22 mouse cellular contexts compared by ENCODE assay signal in genomic region chr11:55216061-55216460, GRCm38 (mm10). TPM values are rescaled to one million over a fixed set of nuclear protein-coding genes. Genes with fewer than 3 reads are reported as not detected.
DNase-seq lines count a peak whose midpoint lies in the region; ATAC-seq and TF ChIP-seq lines count a peak whose summit lies in the region.
"Had no signal": no experiment of that assay in that cellular context is flagged by ENCODE, and none has a peak within 500 bp of the region (broad histone marks: within the 10 kb centered on the region; RNA-seq: fewer than 3 reads in every experiment).

No protein-coding gene starts in this region.

- peaks cover 16% of the 10 kb centered on the region; the same call in 1 of the 2 replicates for H3K79me2 ChIP-seq in liver, adult 2 months (ENCODE audit: control insufficient read depth, insufficient read depth, low read length)

- H3K4me2 ChIP-seq in kidney, embryonic 14.5 days (replicated peaks; ENCODE audit: low read depth, low read length) = no peak overlapping the region
- no peak overlapping the region for H3K4me2 ChIP-seq in liver, postnatal 0 days (ENCODE audit: low read depth, low read length)
- H3K4me2 ChIP-seq in liver, embryonic 12.5 days = no peak overlapping the region
- H3K4me2 ChIP-seq: embryonic facial prominence, embryonic 12.5 days; forebrain, embryonic 15.5 days; heart, embryonic 11.5 days; heart, embryonic 15.5 days had no signal

- H3K9me3 ChIP-seq in kidney, embryonic 14.5 days (ENCODE audit: control insufficient read depth, low read length) = peaks cover 3% of the 10 kb centered on the region; the same call in 1 of the 2 replicates
- no peaks in the 10 kb centered on the region for H3K9me3 ChIP-seq in liver, postnatal 0 days (ENCODE audit: low read length)
- no peaks in the 10 kb centered on the region for H3K9me3 ChIP-seq in liver, embryonic 12.5 days (replicated peaks)
- H3K9me3 ChIP-seq: embryonic facial prominence, embryonic 12.5 days; forebrain, embryonic 15.5 days; heart, embryonic 15.5 days had no signal

- WGBS in kidney, embryonic 14.5 days = 24% methylated on average over 3 of the region's 4 CpGs
- WGBS in liver, adult 2 months = 32% methylated on average over 4 of the region's 4 CpGs
- WGBS in liver, postnatal 0 days (ENCODE audit: insufficient replicate concordance) = 64% methylated on average over 3 of the region's 4 CpGs
- WGBS in liver, embryonic 12.5 days (ENCODE audit: insufficient replicate concordance) = 78% methylated on average over 3 of the region's 4 CpGs

- H3K36me3 ChIP-seq in kidney, embryonic 14.5 days (ENCODE audit: control insufficient read depth, insufficient read depth, low read length) = peaks cover 9% of the 10 kb centered on the region; the same call in 1 of the 2 replicates
- H3K36me3 ChIP-seq in liver, adult 2 months (ENCODE audit: control insufficient read depth, insufficient read depth, low read length) = no peaks in the 10 kb centered on the region; the same call in 1 of the 2 replicates
- H3K36me3 ChIP-seq in liver, postnatal 0 days (replicated peaks; ENCODE audit: insufficient read depth, low read length) = peaks cover 14% of the 10 kb centered on the region
- H3K36me3 ChIP-seq in liver, embryonic 12.5 days = peaks cover 46% of the 10 kb centered on the region

- H3K4me3 ChIP-seq in kidney, embryonic 14.5 days (ENCODE audit: low read length) = no peak overlapping the region
- H3K4me3 ChIP-seq in liver, adult 2 months (ENCODE audit: insufficient read depth, low read depth, low read length) = no peak overlapping the region
- no peak overlapping the region for H3K4me3 ChIP-seq in liver, postnatal 0 days (ENCODE audit: low read depth, low read length)
- no peak overlapping the region for H3K4me3 ChIP-seq in liver, embryonic 12.5 days
- H3K4me3 ChIP-seq: embryonic facial prominence, embryonic 12.5 days; forebrain, embryonic 15.5 days; heart, adult 2 months; heart, embryonic 15.5 days had no signal

- no peak overlapping the region for H3K9ac ChIP-seq in kidney, embryonic 14.5 days (ENCODE audit: low read depth, low read length)
- H3K9ac ChIP-seq in liver, adult 2 months (ENCODE audit: low read depth, low read length) = no peak overlapping the region
- H3K9ac ChIP-seq in liver, postnatal 0 days (replicated peaks) = no peak overlapping the region
- H3K9ac ChIP-seq in liver, embryonic 12.5 days = no peak overlapping the region
- H3K9ac ChIP-seq: embryonic facial prominence, embryonic 12.5 days; forebrain, embryonic 15.5 days; heart, embryonic 15.5 days had no signal

- no peak for TF ChIP-seq POLR2A in liver, adult 2 months (IDR thresholded peaks at IDR 0.05; ENCODE audit: extremely low read depth, insufficient read depth, low read length)

- no peak overlapping the region for H3K27ac ChIP-seq in kidney, embryonic 14.5 days (ENCODE audit: low read depth, low read length)
- no peak overlapping the region for H3K27ac ChIP-seq in liver, adult 2 months (replicated peaks; ENCODE audit: insufficient read depth, low read depth, low read length)
- H3K27ac ChIP-seq in liver, postnatal 0 days (ENCODE audit: low read depth) = no peak overlapping the region
- H3K27ac ChIP-seq in liver, embryonic 12.5 days = no peak overlapping the region
- H3K27ac ChIP-seq: embryonic facial prominence, embryonic 12.5 days; forebrain, embryonic 15.5 days; heart, adult 2 months; heart, embryonic 15.5 days had no signal

- TF ChIP-seq CTCF in liver, adult 2 months (IDR thresholded peaks at IDR 0.05; ENCODE audit: low read depth, low read length) = no peak
- TF ChIP-seq CTCF in liver, postnatal 0 days (IDR thresholded peaks at IDR 0.05; ENCODE audit: low read depth) = no peak

- no peaks in the 10 kb centered on the region for H3K4me1 ChIP-seq in kidney, embryonic 14.5 days (ENCODE audit: control insufficient read depth, insufficient read depth, low read length)
- peaks cover 29% of the 10 kb centered on the region for H3K4me1 ChIP-seq in liver, adult 2 months (ENCODE audit: control insufficient read depth, insufficient read depth, low read length)
- peaks cover 29% of the 10 kb centered on the region for H3K4me1 ChIP-seq in liver, postnatal 0 days (ENCODE audit: insufficient read depth)
- peaks cover 56% of the 10 kb centered on the region for H3K4me1 ChIP-seq in liver, embryonic 12.5 days
- H3K4me1 ChIP-seq: embryonic facial prominence, embryonic 12.5 days; forebrain, embryonic 15.5 days had no signal

- no peaks in the 10 kb centered on the region for H3K27me3 ChIP-seq in kidney, embryonic 14.5 days (ENCODE audit: control insufficient read depth, insufficient read depth, low read length)
- no peaks in the 10 kb centered on the region for H3K27me3 ChIP-seq in liver, adult 2 months (ENCODE audit: control insufficient read depth, insufficient read depth, low read length)
- no peaks in the 10 kb centered on the region for H3K27me3 ChIP-seq in liver, postnatal 0 days (ENCODE audit: insufficient read depth, low read length)
- no peaks in the 10 kb centered on the region for H3K27me3 ChIP-seq in liver, embryonic 12.5 days (replicated peaks)
- H3K27me3 ChIP-seq: embryonic facial prominence, embryonic 12.5 days; forebrain, embryonic 15.5 days; heart, embryonic 15.5 days had no signal

- no peak for ATAC-seq in kidney, embryonic 14.5 days (ENCODE audit: low FRiP score, low TSS enrichment)
- ATAC-seq in liver, postnatal 0 days = no peak
- ATAC-seq in liver, embryonic 12.5 days = no peak
- ATAC-seq: forebrain, embryonic 15.5 days had no signal

- DNase-seq in kidney, adult 18-20 months = peak; percentile 75
- peak; percentile 81 for DNase-seq in liver, adult 2 months (ENCODE audit: extremely low read depth, low read depth, low spot score)
- no peak for DNase-seq in liver, postnatal 0 days
- peak; percentile 52 for DNase-seq in kidney, postnatal 10 days
- peak; percentile 15 to 50 for DNase-seq in kidney, postnatal 4 days
- no peak for DNase-seq in gastrocnemius, postnatal 10 days
- DNase-seq: adrenal gland, postnatal 10 days; cerebellum, adult 11 months; cerebellum, adult 8-10 months; cerebellum, postnatal 14 days; heart, adult 2 months; heart, postnatal 14 days had no signal

- no peak for TF ChIP-seq EP300 in liver, postnatal 0 days (IDR thresholded peaks at IDR 0.05; ENCODE audit: low read depth)

RNA-seq across cellular contexts. Expression of gene Slc36a1, which starts 11.9 kb away (rescaled TPM):
- 2.1 and 2.2 TPM in 2 replicates for polyA plus RNA-seq in kidney, embryonic 14.5 days (2014; fragmentation: Nextera tagmentation; extraction: Ambion mirVana)
- total RNA-seq in liver, adult 2 months (2014; rRNA removed) = 7.0 and 12.9 TPM in 2 replicates
- polyA plus RNA-seq in liver, adult 2 months (2012; rRNA removed) = 24.0 and 26.2 TPM in 2 replicates
- 1.0 and 1.7 TPM in 2 replicates for polyA plus RNA-seq in liver, postnatal 0 days (2015; fragmentation: Nextera tagmentation; extraction: Ambion mirVana)
- 1.5 and 1.6 TPM in 2 replicates for polyA plus RNA-seq in liver, embryonic 12.5 days (2016; fragmentation: Nextera tagmentation; extraction: Ambion mirVana)
- total RNA-seq in gastrocnemius, postnatal 10 days (2021) = 1 to 10 TPM; 7.3 to 7.4 TPM

RNA-seq across cellular contexts. Expression of gene Slc36a2, which starts 31.2 kb away (rescaled TPM):
- polyA plus RNA-seq in kidney, embryonic 14.5 days (2014; fragmentation: Nextera tagmentation; extraction: Ambion mirVana) = 0.63 and 0.80 TPM in 2 replicates
- 0.54 TPM in 1 of 2 replicates, not detected in the other for total RNA-seq in liver, adult 2 months (2014; rRNA removed)
- not detected in 2 replicates for polyA plus RNA-seq in liver, adult 2 months (2012; rRNA removed)
- polyA plus RNA-seq in liver, postnatal 0 days (2015; fragmentation: Nextera tagmentation; extraction: Ambion mirVana) = 5.7 and 6.7 TPM in 2 replicates
- 6.3 and 6.9 TPM in 2 replicates for polyA plus RNA-seq in liver, embryonic 12.5 days (2016; fragmentation: Nextera tagmentation; extraction: Ambion mirVana)
- total RNA-seq in gastrocnemius, postnatal 10 days (2021) = 1 to 10 TPM; 3.4 to 6.5 TPM
- total RNA-seq: hematopoietic stem cell, adult 5-6 weeks; MEL had no signal
- polyA plus RNA-seq: C2C12; forebrain, embryonic 11.5 days; forebrain, embryonic 15.5 days had no signal

Comparison
In these comparisons a context has a peak if more than half of its experiments do, and no peak if none do; other contexts are left out.
1. DNase-seq: peak in kidney, adult 18-20 months (single experiment), liver, adult 2 months (single experiment), kidney, postnatal 10 days (single experiment) and kidney, postnatal 4 days (2 of 2); none in liver, postnatal 0 days (single experiment) and gastrocnemius, postnatal 10 days (single experiment).